Mouse (Mus musculus) liver, adult 2 months (tissue): ENCODE measurements around the gene Rnf224.

ENCODE experiments used
- CTCF ChIP-seq: fragments of 200-500 bp; IDR thresholded peaks from 2 replicates; pipeline ENCODE4 v1.5.1; 2011; ENCODE audit warnings: low read depth, low read length, control low read depth
- POLR2A ChIP-seq: fragments of 200-500 bp; IDR thresholded peaks from 2 replicates; pipeline ENCODE4 v1.6.1; 2011; ENCODE audit warnings: low read length, control low read depth; ENCODE audit not compliant: insufficient read depth; ENCODE audit errors: extremely low read depth

GRCm38 (mm10) chr2:25233421-25233820, 3.2 kb downstream of the Rnf224 start:
- TF ChIP-seq CTCF = no peak
- no peak for TF ChIP-seq POLR2A
